Mouse (Mus musculus): ENCODE data around the gene Osbpl8. TPM values are rescaled to one million over a fixed set of nuclear protein-coding genes. Genes with fewer than 3 reads are reported as not detected.

Osbpl8 gene
- polyA plus RNA-seq, 2 experiments = 6.3 to 7.2 TPM

- no peak for TF ChIP-seq EP300 (IDR thresholded peaks at IDR 0.05; ENCODE audit: low read depth)
- no peak for TF ChIP-seq CTCF (IDR thresholded peaks at IDR 0.05; ENCODE audit: low read depth)
- Histone ChIP-seq H3K27me3 (ENCODE audit: control insufficient read depth, insufficient read depth, low read length) (no peaks in the 10 kb centered on the region), H3K27ac (no peak overlapping the region), H3K36me3 (replicated peaks; ENCODE audit: control insufficient read depth, insufficient read depth, low read depth) (no peaks in the 10 kb centered on the region; the same call in 1 of the 2 replicates), H3K9me3 (ENCODE audit: control insufficient read depth, low read length) (no peaks in the 10 kb centered on the region), H3K9ac (replicated peaks) (no peak overlapping the region), H3K4me2 (ENCODE audit: low read depth) (no peak overlapping the region), H3K4me1 (replicated peaks; ENCODE audit: control insufficient read depth in 2 of 2, insufficient read depth in 2 of 2, low read length in 1 of 2) (no peaks in the 10 kb centered on the region), H3K4me3 (ENCODE audit: insufficient read depth in 1 of 2, low read depth in 2 of 2, low read length in 2 of 2) (no peak overlapping the region)
- ATAC-seq (ENCODE audit: insufficient read depth) (no peak), DNase-seq (ENCODE audit: low read depth in 3 of 3, low spot score in 3 of 3) (no peak)
- WGBS (ENCODE audit: insufficient replicate concordance) = 86% methylated on average over 6 of the region's 6 CpGs
Observed at GRCm38 (mm10) chr10:111235289-111235570, 70.7 kb downstream of the Osbpl8 start.

- no peak overlapping the region for H3K4me3 ChIP-seq (ENCODE audit: insufficient read depth in 1 of 2, low read depth in 2 of 2, low read length in 2 of 2)
- H3K4me1 ChIP-seq (replicated peaks; ENCODE audit: control insufficient read depth in 2 of 2, insufficient read depth in 2 of 2, low read length in 1 of 2) = no peaks in the 10 kb centered on the region
- no peak overlapping the region for H3K4me2 ChIP-seq (ENCODE audit: low read depth)
- ATAC-seq (ENCODE audit: insufficient read depth) (no peak), DNase-seq (ENCODE audit: low read depth in 3 of 3, low spot score in 3 of 3) (no peak)
- TF ChIP-seq EP300 (IDR thresholded peaks at IDR 0.05; ENCODE audit: low read depth) (no peak), CTCF (IDR thresholded peaks at IDR 0.05; ENCODE audit: low read depth) (no peak)
- H3K9me3 ChIP-seq (ENCODE audit: control insufficient read depth, low read length) = no peaks in the 10 kb centered on the region
- no peak overlapping the region for H3K27ac ChIP-seq
- no peaks in the 10 kb centered on the region; the same call in 1 of the 2 replicates for H3K36me3 ChIP-seq (replicated peaks; ENCODE audit: control insufficient read depth, insufficient read depth, low read depth)
- no peaks in the 10 kb centered on the region for H3K27me3 ChIP-seq (ENCODE audit: control insufficient read depth, insufficient read depth, low read length)
- H3K9ac ChIP-seq (replicated peaks) = no peak overlapping the region
- 68% methylated on average over 5 of the region's 5 CpGs for whole genome bisulfite sequencing (ENCODE audit: insufficient replicate concordance)
Observed at GRCm38 (mm10) chr10:111237434-111237833, 72.9 kb downstream of the Osbpl8 start.

GRCm38 (mm10) chr10:111242677-111243076, 78.1 kb downstream of the Osbpl8 start:
- Histone ChIP-seq H3K27ac (no peak overlapping the region), H3K9me3 (ENCODE audit: control insufficient read depth, low read length) (no peaks in the 10 kb centered on the region), H3K36me3 (replicated peaks; ENCODE audit: control insufficient read depth, insufficient read depth, low read depth) (no peaks in the 10 kb centered on the region), H3K4me1 (replicated peaks; ENCODE audit: control insufficient read depth in 2 of 2, insufficient read depth in 2 of 2, low read length in 1 of 2) (no peaks in the 10 kb centered on the region), H3K4me3 (ENCODE audit: insufficient read depth in 1 of 2, low read depth in 2 of 2, low read length in 2 of 2) (no peak overlapping the region), H3K4me2 (ENCODE audit: low read depth) (no peak overlapping the region), H3K27me3 (ENCODE audit: control insufficient read depth, insufficient read depth, low read length) (no peaks in the 10 kb centered on the region), H3K9ac (replicated peaks) (no peak overlapping the region)
- no peak for DNase-seq (ENCODE audit: low read depth in 3 of 3, low spot score in 3 of 3)
- TF ChIP-seq CTCF (IDR thresholded peaks at IDR 0.05; ENCODE audit: low read depth) (no peak), EP300 (IDR thresholded peaks at IDR 0.05; ENCODE audit: low read depth) (no peak)
- WGBS (ENCODE audit: insufficient replicate concordance) = 79% methylated on average over 7 of the region's 7 CpGs
- ATAC-seq (ENCODE audit: insufficient read depth) = no peak

GRCm38 (mm10) chr10:111247609-111248008, 83.1 kb downstream of the Osbpl8 start:
- no peak overlapping the region for H3K4me2 ChIP-seq (ENCODE audit: low read depth)
- no peaks in the 10 kb centered on the region for H3K27me3 ChIP-seq (ENCODE audit: control insufficient read depth, insufficient read depth, low read length)
- WGBS (ENCODE audit: insufficient replicate concordance) = 83% methylated on average over 4 of the region's 4 CpGs
- H3K36me3 ChIP-seq (replicated peaks; ENCODE audit: control insufficient read depth, insufficient read depth, low read depth) = no peaks in the 10 kb centered on the region
- no peak overlapping the region for H3K27ac ChIP-seq
- peaks cover 4% of the 10 kb centered on the region in 2 experiments for H3K4me1 ChIP-seq (replicated peaks; ENCODE audit: control insufficient read depth in 2 of 2, insufficient read depth in 2 of 2, low read length in 1 of 2)
- H3K9me3 ChIP-seq (ENCODE audit: control insufficient read depth, low read length) = no peaks in the 10 kb centered on the region
- H3K4me3 ChIP-seq (ENCODE audit: insufficient read depth in 1 of 2, low read depth in 2 of 2, low read length in 2 of 2) = no peak overlapping the region
- no peak for TF ChIP-seq EP300 (IDR thresholded peaks at IDR 0.05; ENCODE audit: low read depth)
- no peak for TF ChIP-seq CTCF (IDR thresholded peaks at IDR 0.05; ENCODE audit: low read depth)
- ATAC-seq (ENCODE audit: insufficient read depth) (no peak), DNase-seq (ENCODE audit: low read depth in 3 of 3, low spot score in 3 of 3) (no peak)
- no peak overlapping the region for H3K9ac ChIP-seq (replicated peaks)

DNA sequence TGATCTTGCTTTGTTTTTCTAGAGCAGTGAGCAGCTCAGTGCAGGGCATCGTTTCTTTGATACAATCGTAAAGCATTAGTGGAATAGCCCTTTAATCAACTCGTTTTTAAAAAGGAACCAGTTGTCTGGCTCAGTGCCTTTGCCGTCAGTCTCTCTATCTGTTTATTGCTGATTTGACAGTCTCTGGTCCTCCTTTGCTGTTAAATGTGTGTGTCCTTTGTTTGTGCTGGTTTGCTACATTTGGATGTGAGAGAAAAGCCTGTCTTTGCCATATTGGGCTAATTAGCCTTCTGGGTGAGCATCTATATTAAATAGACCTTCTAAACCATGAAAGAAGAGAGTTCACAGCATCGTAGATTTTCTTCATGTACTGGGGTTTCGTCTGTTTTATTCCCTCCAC, 83.6 kb downstream of the Osbpl8 start:
- DNase-seq (ENCODE audit: low read depth in 3 of 3, low spot score in 3 of 3) = no peak
- no peaks in the 10 kb centered on the region for H3K36me3 ChIP-seq (replicated peaks; ENCODE audit: control insufficient read depth, insufficient read depth, low read depth)
- TF ChIP-seq CTCF (IDR thresholded peaks at IDR 0.05; ENCODE audit: low read depth) (no peak), EP300 (IDR thresholded peaks at IDR 0.05; ENCODE audit: low read depth) (no peak)

More for the DNA sequence above, 83.6 kb downstream of the Osbpl8 start:
- Histone ChIP-seq H3K4me1 (replicated peaks; ENCODE audit: control insufficient read depth in 2 of 2, insufficient read depth in 2 of 2, low read length in 1 of 2) (peaks cover 4% of the 10 kb centered on the region in 2 experiments), H3K9me3 (ENCODE audit: control insufficient read depth, low read length) (no peaks in the 10 kb centered on the region), H3K9ac (replicated peaks) (no peak overlapping the region), H3K27me3 (ENCODE audit: control insufficient read depth, insufficient read depth, low read length) (no peaks in the 10 kb centered on the region), H3K4me3 (ENCODE audit: insufficient read depth in 1 of 2, low read depth in 2 of 2, low read length in 2 of 2) (no peak overlapping the region), H3K27ac (no peak overlapping the region), H3K4me2 (ENCODE audit: low read depth) (no peak overlapping the region)
- ATAC-seq (ENCODE audit: insufficient read depth) = no peak
- 68% methylated on average over 6 of the region's 6 CpGs for WGBS (ENCODE audit: insufficient replicate concordance)
